Mouse (Mus musculus): ENCODE data around the gene Elmo1.

- TF ChIP-seq POLR2A (IDR thresholded peaks at IDR 0.05; ENCODE audit: low read depth, low read length): no peak
- no peak for TF ChIP-seq POLR2AphosphoS2 (IDR thresholded peaks at IDR 0.05; ENCODE audit: low read depth, low read length)
- no peak for TF ChIP-seq CTCF (conservative IDR thresholded peaks at IDR 0.05 in 1 of 2, IDR thresholded peaks at IDR 0.05 in 1 of 2; ENCODE audit: low read depth in 2 of 2, low read length in 2 of 2)
- no peak for TF ChIP-seq TBP (conservative IDR thresholded peaks at IDR 0.05; ENCODE audit: low read depth, low read length)
- no peak for TF ChIP-seq SMC3 (IDR thresholded peaks at IDR 0.05; ENCODE audit: low read depth, low read length)
- TF ChIP-seq IRF4 (IDR thresholded peaks at IDR 0.05; ENCODE audit: low read depth, low read length): no peak
- TF ChIP-seq UBTF (IDR thresholded peaks at IDR 0.05; ENCODE audit: low read depth, low read length): no peak
- no peak for TF ChIP-seq ZKSCAN1 (IDR thresholded peaks at IDR 0.05; ENCODE audit: borderline replicate concordance, low read depth, low read length)
- no peak for TF ChIP-seq ZMIZ1 (IDR thresholded peaks at IDR 0.05; ENCODE audit: low read depth, low read length)
- TF ChIP-seq ETS1 (conservative IDR thresholded peaks at IDR 0.05; ENCODE audit: low read depth, low read length): no peak
Measured at GRCm38 (mm10) chr13:20128097-20128496, 37.7 kb downstream of the Elmo1 start.
